Mouse (Mus musculus) neural tube, embryonic 13.5 days (tissue): ENCODE data around the gene Rhox4a2. TPM values are rescaled to one million over a fixed set of nuclear protein-coding genes. Genes with fewer than 3 reads are reported as not detected.
"Not testable (repeated sequence)": the region's sequence is repeated elsewhere in the genome, so short reads cannot be mapped to it uniquely, and the experiment has no call there.

Experiments
- ATAC-seq: fragments of 200-750 bp; cut with Nextera tagmentation; 2 replicates; pipeline ENCODE4 v1.8.0; 2017; ENCODE audit warnings: low read depth, mild to moderate bottlenecking, moderate TSS enrichment, moderate library complexity
- H3K27ac ChIP-seq: fragments of 300-500 bp; sonication (generic); replicated peaks from 2 replicates; pipeline ENCODE4 v1.5.1; 2015; ENCODE audit warnings: moderate library complexity, mild to moderate bottlenecking, inconsistent platforms
- H3K27me3 ChIP-seq: fragments of 300-500 bp; sonication (generic); 2 replicates; pipeline ENCODE4 v1.6.1; 2015; ENCODE audit warnings: mild to moderate bottlenecking, inconsistent platforms
- H3K36me3 ChIP-seq: fragments of 300-500 bp; sonication (generic); 2 replicates; pipeline ENCODE4 v1.6.1; 2015; ENCODE audit warnings: mild to moderate bottlenecking, inconsistent platforms
- H3K4me1 ChIP-seq: fragments of 300-500 bp; sonication (generic); replicated peaks from 2 replicates; pipeline ENCODE4 v1.6.1; 2015; ENCODE audit warnings: inconsistent platforms
- H3K4me2 ChIP-seq: fragments of 300-500 bp; sonication (generic); 2 replicates; pipeline ENCODE4 v1.6.1; 2015; ENCODE audit warnings: inconsistent platforms, mild to moderate bottlenecking, moderate library complexity
- H3K4me3 ChIP-seq: fragments of 300-500 bp; sonication (generic); 2 replicates; pipeline ENCODE4 v1.5.1; 2015; ENCODE audit warnings: mild to moderate bottlenecking, inconsistent platforms
- H3K9ac ChIP-seq: fragments of 300-500 bp; sonication (generic); 2 replicates; pipeline ENCODE4 v1.6.1; 2015; ENCODE audit warnings: moderate library complexity, mild to moderate bottlenecking, inconsistent platforms
- H3K9me3 ChIP-seq: fragments of 300-500 bp; sonication (generic); 2 replicates; pipeline ENCODE4 v1.6.1; 2016; ENCODE audit warnings: inconsistent platforms
- WGBS: fragments of 180-500 bp; shearing (Covaris S2); methylation state at CpG from one replicate; pipeline ENCODE4 v1.1.7; 2015; 5-methylcytosine and 5-hydroxymethylcytosine counted together
- polyA plus RNA-seq: library from polyadenylated mRNA; unstranded; fragments of >200 nt; fragmentation: Nextera tagmentation; extraction: Ambion mirVana; gene quantifications from 2 replicates; pipeline ENCODE4 v1.2.1, GENCODE M21; 2015

Gene Rhox4a2
- not detected in 2 replicates for polyA plus RNA-seq

- not testable (repeated sequence) for H3K4me2 ChIP-seq, H3K4me1 ChIP-seq, H3K4me3 ChIP-seq, H3K27me3 ChIP-seq, H3K36me3 ChIP-seq, ATAC-seq, H3K9ac ChIP-seq, H3K27ac ChIP-seq, H3K9me3 ChIP-seq
- WGBS = 94% methylated on average over 9 of the region's 16 CpGs
These were observed at the start of gene Rhox4a2 for GRCm38 (mm10) chrX:37390548-37390947. Gene Rhox4a2, plus strand, starts transcription at chrX:37390848.

- H3K27ac ChIP-seq, H3K4me3 ChIP-seq, H3K27me3 ChIP-seq, H3K4me2 ChIP-seq, ATAC-seq, H3K36me3 ChIP-seq, H3K9me3 ChIP-seq, H3K9ac ChIP-seq, H3K4me1 ChIP-seq: not testable (repeated sequence)
- WGBS = no CpG with 5 or more reads among the region's 1 CpGs
These were observed 10.9 kb upstream of the Rhox4a2 start, which contains the start of gene Rhox3a2 for GRCm38 (mm10) chrX:37379728-37380127. Gene Rhox3a2, plus strand, starts transcription at chrX:37380028.

- ATAC-seq, H3K27ac ChIP-seq, H3K9ac ChIP-seq, H3K4me2 ChIP-seq, H3K4me1 ChIP-seq, H3K27me3 ChIP-seq, H3K4me3 ChIP-seq, H3K36me3 ChIP-seq, H3K9me3 ChIP-seq: not testable (repeated sequence)
- no CpG with 5 or more reads among the region's 9 CpGs for WGBS
These were observed 21.1 kb downstream of the Rhox4a2 start, which contains the start of gene Rhox2b for GRCm38 (mm10) chrX:37411767-37412166. Gene Rhox2b, plus strand, starts transcription at chrX:37412067.

- not testable (repeated sequence) for H3K4me1 ChIP-seq, H3K9ac ChIP-seq, H3K4me2 ChIP-seq, H3K9me3 ChIP-seq, H3K36me3 ChIP-seq, ATAC-seq, H3K27me3 ChIP-seq, H3K4me3 ChIP-seq, H3K27ac ChIP-seq
- 88% methylated on average over 14 of the region's 15 CpGs for WGBS
These were observed 41.5 kb downstream of the Rhox4a2 start, which contains the start of gene Rhox4b for GRCm38 (mm10) chrX:37432194-37432593. Gene Rhox4b, plus strand, starts transcription at chrX:37432494.

Other genes starting within 250 kb of the Rhox4a2 start
- gene Akap14, start 222.0 kb upstream of the Rhox4a2 start, polyA plus RNA-seq = 0.21 and 0.43 TPM in 2 replicates
- 592 and 661 TPM in 2 replicates for gene Ndufa1, start 199.7 kb upstream of the Rhox4a2 start, polyA plus RNA-seq
- gene Rnf113a1, start 199.6 kb upstream of the Rhox4a2 start, polyA plus RNA-seq = 18.9 and 20.0 TPM in 2 replicates
- not detected in 2 replicates for gene Gm9, start 179.8 kb upstream of the Rhox4a2 start, polyA plus RNA-seq
- not detected in 2 replicates for gene Rhox1, start 168.6 kb upstream of the Rhox4a2 start, polyA plus RNA-seq
- not detected in 2 replicates for gene Rhox2a, start 145.9 kb upstream of the Rhox4a2 start, polyA plus RNA-seq
- not detected in 2 replicates for gene Rhox3a, start 140.9 kb upstream of the Rhox4a2 start, polyA plus RNA-seq
- gene Rhox4a, start 125.5 kb upstream of the Rhox4a2 start, polyA plus RNA-seq = not detected in 2 replicates
- not detected in 2 replicates for gene Rhox3a2, start 10.8 kb upstream of the Rhox4a2 start, polyA plus RNA-seq
- not detected in 2 replicates for gene Rhox2b, start 21.2 kb downstream of the Rhox4a2 start, polyA plus RNA-seq
- not detected in 2 replicates for gene Rhox4b, start 41.6 kb downstream of the Rhox4a2 start, polyA plus RNA-seq
- gene Rhox2c, start 62.8 kb downstream of the Rhox4a2 start, polyA plus RNA-seq = not detected in 2 replicates
- not detected in 2 replicates for gene Rhox3c, start 67.7 kb downstream of the Rhox4a2 start, polyA plus RNA-seq
- gene Rhox4c, start 89.5 kb downstream of the Rhox4a2 start, polyA plus RNA-seq = not detected in 2 replicates
- gene Rhox2d, start 102.6 kb downstream of the Rhox4a2 start, polyA plus RNA-seq = not detected in 2 replicates
- gene Rhox4d, start 123.5 kb downstream of the Rhox4a2 start, polyA plus RNA-seq = not detected in 2 replicates
- not detected in 2 replicates for gene Rhox2e, start 139.6 kb downstream of the Rhox4a2 start, polyA plus RNA-seq
- not detected in 2 replicates for gene Rhox3e, start 151.2 kb downstream of the Rhox4a2 start, polyA plus RNA-seq
- not detected in 2 replicates for gene Rhox4e, start 166.6 kb downstream of the Rhox4a2 start, polyA plus RNA-seq
- gene Rhox2f, start 180.6 kb downstream of the Rhox4a2 start, polyA plus RNA-seq = not detected in 2 replicates
- gene Rhox3f, start 190.1 kb downstream of the Rhox4a2 start, polyA plus RNA-seq = not detected in 2 replicates
- not detected in 2 replicates for gene Rhox4f, start 216.9 kb downstream of the Rhox4a2 start, polyA plus RNA-seq
- not detected in 2 replicates for gene Rhox3g, start 237.8 kb downstream of the Rhox4a2 start, polyA plus RNA-seq